9 mouse cellular contexts compared by ENCODE assay signal in the genomic region with DNA sequence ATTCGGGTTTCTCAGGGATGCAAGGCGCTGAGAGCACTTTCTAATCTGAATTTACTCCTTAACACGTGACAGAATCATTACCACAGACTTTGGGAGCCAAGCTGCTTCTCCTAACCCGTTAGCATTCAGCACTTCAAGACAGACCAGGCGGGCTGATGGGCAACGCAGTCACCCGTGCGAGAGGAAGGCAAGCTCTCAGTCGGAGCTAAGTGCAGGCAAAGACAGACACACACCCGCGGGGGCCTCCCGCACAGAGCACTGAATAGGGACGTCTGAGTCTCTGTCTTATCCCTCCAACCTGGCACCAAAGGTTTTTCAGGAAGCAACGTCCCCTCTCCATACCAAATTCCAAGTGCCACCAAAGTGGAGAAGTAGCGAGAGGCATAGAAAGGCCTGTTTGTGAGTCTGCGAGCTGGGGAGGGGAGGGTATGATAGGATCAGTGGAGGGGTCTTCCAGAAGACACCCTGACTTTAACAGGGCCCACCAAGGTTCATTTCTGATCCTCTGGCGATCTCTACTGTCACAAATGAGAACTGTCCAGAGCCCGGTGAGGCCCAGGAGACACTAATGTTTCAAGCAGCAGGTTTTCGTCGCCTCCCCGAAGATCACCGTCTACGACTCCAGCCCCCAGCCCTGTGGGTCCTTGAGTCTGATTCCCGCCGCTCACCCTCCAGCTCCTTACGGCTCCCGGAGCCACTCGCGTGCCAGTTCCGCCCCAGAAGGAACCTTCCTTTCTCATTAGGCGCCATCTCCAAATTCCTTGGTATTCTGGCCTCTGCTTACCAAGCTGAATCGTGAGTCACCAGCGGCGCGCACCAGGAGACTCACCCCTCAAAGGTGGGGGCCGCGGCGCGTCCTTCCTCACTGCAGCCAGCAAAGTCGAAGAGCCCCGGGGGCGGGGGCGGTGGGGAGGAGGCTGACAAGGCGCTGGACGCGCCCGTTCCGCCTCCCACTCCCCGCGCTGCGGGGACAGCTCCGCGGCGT. TPM values are rescaled to one million over a fixed set of nuclear protein-coding genes. Genes with fewer than 3 reads are reported as not detected.
DNase-seq lines count a peak whose midpoint lies in the region; ATAC-seq and TF ChIP-seq lines count a peak whose summit lies in the region.
"Had no signal": no experiment of that assay in that cellular context is flagged by ENCODE, and none has a peak within 500 bp of the region (broad histone marks: within the 10 kb centered on the region; RNA-seq: fewer than 3 reads in every experiment).

Gene Nkx2-2, minus strand, starts transcription at position 973 of the 985 bp plus-strand sequence.

- 1% methylated on average over 54 of the region's 54 CpGs for WGBS in kidney, embryonic 14.5 days
- WGBS in heart, embryonic 16.5 days: 1% methylated on average over 54 of the region's 54 CpGs
- under 1% methylated on average over 54 of the region's 54 CpGs for WGBS in midbrain, embryonic 12.5 days

- H3K27me3 ChIP-seq in kidney, embryonic 14.5 days (ENCODE audit: control insufficient read depth, insufficient read depth, low read length): peaks cover 95% of the 10 kb centered on the region
- peaks cover 92% of the 10 kb centered on the region for H3K27me3 ChIP-seq in heart, embryonic 16.5 days (ENCODE audit: control insufficient read depth, insufficient read depth, low read length)
- peaks cover 97% of the 10 kb centered on the region for H3K27me3 ChIP-seq in midbrain, embryonic 12.5 days

- H3K4me3 ChIP-seq in kidney, embryonic 14.5 days (ENCODE audit: low read length): peak within 1 kb of the TSS; percentile 39
- peak within 1 kb of the TSS; percentile 48 for H3K4me3 ChIP-seq in heart, embryonic 16.5 days (ENCODE audit: low read length)
- H3K4me3 ChIP-seq in midbrain, embryonic 12.5 days: peak within 1 kb of the TSS; percentile 37

- no peaks in the 10 kb centered on the region for H3K9me3 ChIP-seq in kidney, embryonic 14.5 days (ENCODE audit: control insufficient read depth, low read length)
- H3K9me3 ChIP-seq in heart, embryonic 16.5 days (replicated peaks; ENCODE audit: control insufficient read depth, low read length): no peaks in the 10 kb centered on the region
- H3K9me3 ChIP-seq in midbrain, embryonic 12.5 days: no peaks in the 10 kb centered on the region

- peak; percentile 21; the same call in 1 of the 2 replicates for TF ChIP-seq CTCF in brain, embryonic 14.5 days (IDR thresholded peaks at IDR 0.05; ENCODE audit: borderline replicate concordance, extremely low read depth, insufficient read depth, insufficient read length)

- TF ChIP-seq POLR2A in brain, embryonic 14.5 days (IDR thresholded peaks at IDR 0.05; ENCODE audit: borderline replicate concordance, extremely low read depth, insufficient read depth, insufficient read length, poor library complexity, severe bottlenecking): no peak

- peak within 1 kb of the TSS; percentile 23; the same call in 1 of the 2 replicates for H3K9ac ChIP-seq in kidney, embryonic 14.5 days (ENCODE audit: low read depth, low read length)
- no peak within 1 kb of the TSS; the same call in 1 of the 2 replicates for H3K9ac ChIP-seq in heart, embryonic 16.5 days (ENCODE audit: low read length)
- H3K9ac ChIP-seq in midbrain, embryonic 12.5 days (replicated peaks): peak within 1 kb of the TSS; percentile 41; the same call in 1 of the 2 replicates

- DNase-seq in kidney, postnatal 36 days: no peak
- DNase-seq in brain, embryonic 14.5 days (ENCODE audit: low read depth): peak; percentile 56
- no peak for DNase-seq in natural killer cell, adult 2 months (ENCODE audit: low spot score in 2 of 2)
- DNase-seq in right cerebral cortex, adult 18-20 months: no peak
- DNase-seq in spleen, postnatal 14 days (ENCODE audit: low spot score in 2 of 2): no peak

- peak; percentile 33; the same call in 1 of the 2 replicates for ATAC-seq in kidney, embryonic 14.5 days (ENCODE audit: low FRiP score, low TSS enrichment)
- no peak for ATAC-seq in heart, embryonic 16.5 days (replicated peaks; ENCODE audit: extremely low read depth, insufficient read depth, low FRiP score)
- ATAC-seq in midbrain, embryonic 12.5 days (ENCODE audit: low FRiP score, low read depth): peak; percentile 31; the same call in 1 of the 2 replicates

- H3K27ac ChIP-seq in kidney, embryonic 14.5 days (ENCODE audit: low read depth, low read length): no peak within 1 kb of the TSS
- H3K27ac ChIP-seq in heart, embryonic 16.5 days (ENCODE audit: low read length): no peak within 1 kb of the TSS
- peak within 1 kb of the TSS; percentile 54; the same call in 1 of the 2 replicates for H3K27ac ChIP-seq in midbrain, embryonic 12.5 days (replicated peaks)

- no peaks in the 10 kb centered on the region for H3K36me3 ChIP-seq in kidney, embryonic 14.5 days (ENCODE audit: control insufficient read depth, insufficient read depth, low read length)
- no peaks in the 10 kb centered on the region for H3K36me3 ChIP-seq in heart, embryonic 16.5 days (ENCODE audit: control insufficient read depth, insufficient read depth)
- no peaks in the 10 kb centered on the region for H3K36me3 ChIP-seq in midbrain, embryonic 12.5 days

- H3K4me1 ChIP-seq in kidney, embryonic 14.5 days (ENCODE audit: control insufficient read depth, insufficient read depth, low read length): peaks cover 9% of the 10 kb centered on the region
- H3K4me1 ChIP-seq in heart, embryonic 16.5 days (ENCODE audit: control insufficient read depth, insufficient read depth, low read length): peaks cover 15% of the 10 kb centered on the region
- peaks cover 35% of the 10 kb centered on the region for H3K4me1 ChIP-seq in midbrain, embryonic 12.5 days

- peak within 1 kb of the TSS; percentile 53 for H3K4me2 ChIP-seq in kidney, embryonic 14.5 days (replicated peaks; ENCODE audit: low read depth, low read length)
- H3K4me2 ChIP-seq in heart, embryonic 16.5 days (ENCODE audit: low read depth, low read length): peak within 1 kb of the TSS; percentile 67
- peak within 1 kb of the TSS; percentile 59 for H3K4me2 ChIP-seq in midbrain, embryonic 12.5 days (replicated peaks)

RNA-seq across cellular contexts. Expression of gene Nkx2-2, which starts in this region (rescaled TPM):
- polyA plus RNA-seq in kidney, embryonic 14.5 days (2014; fragmentation: Nextera tagmentation; extraction: Ambion mirVana): not detected in 2 replicates
- 8.8 and 14.4 TPM in 2 replicates for polyA plus RNA-seq in brain, embryonic 14.5 days (2012; rRNA removed)
- polyA plus RNA-seq in heart, embryonic 16.5 days (2015; fragmentation: Nextera tagmentation; extraction: Ambion mirVana): not detected in 2 replicates
- polyA plus RNA-seq in midbrain, embryonic 12.5 days (2016; fragmentation: Nextera tagmentation; extraction: Ambion mirVana): 9.3 and 14.2 TPM in 2 replicates
- polyA plus RNA-seq: liver, adult 2 months had no signal

Comparison
In these comparisons a context has a peak if more than half of its experiments do, and no peak if none do; other contexts are left out.
1. Peak in ATAC-seq, H3K4me3 ChIP-seq, H3K9ac ChIP-seq and H3K4me2 ChIP-seq in kidney, embryonic 14.5 days; RNA of the gene not detected or under 1 TPM.